Mouse (Mus musculus): ENCODE data around the gene Asb5. TPM values are rescaled to one million over a fixed set of nuclear protein-coding genes. Genes with fewer than 3 reads are reported as not detected.
"Not testable (repeated sequence)": the region's sequence is repeated elsewhere in the genome, so short reads cannot be mapped to it uniquely, and the experiment has no call there.

Asb5 gene
- 1 to 10 TPM; 3.0 to 9.8 TPM for total RNA-seq (2021)
- long read RNA-seq, experiment 1, partial matches to known transcripts = 0 of 5 reads
- long read RNA-seq, experiment 1, other reads (novel, unspliced or antisense) = 2 of 5 reads
- long read RNA-seq, experiment 2 = 0 reads

- DNase-seq = peak; percentile 99
Observed at GRCm38 (mm10) chr8:54529382-54530296, at the start of gene Asb5, which contains the start of gene Spcs3. TSS of gene Asb5 (plus strand) at chr8:54529580. TSS of gene Spcs3 (minus strand) at chr8:54529998.

GRCm38 (mm10) chr8:54486555-54487273 lies 42.7 kb upstream of the Asb5 start:
- DNase-seq = no peak

DNA sequence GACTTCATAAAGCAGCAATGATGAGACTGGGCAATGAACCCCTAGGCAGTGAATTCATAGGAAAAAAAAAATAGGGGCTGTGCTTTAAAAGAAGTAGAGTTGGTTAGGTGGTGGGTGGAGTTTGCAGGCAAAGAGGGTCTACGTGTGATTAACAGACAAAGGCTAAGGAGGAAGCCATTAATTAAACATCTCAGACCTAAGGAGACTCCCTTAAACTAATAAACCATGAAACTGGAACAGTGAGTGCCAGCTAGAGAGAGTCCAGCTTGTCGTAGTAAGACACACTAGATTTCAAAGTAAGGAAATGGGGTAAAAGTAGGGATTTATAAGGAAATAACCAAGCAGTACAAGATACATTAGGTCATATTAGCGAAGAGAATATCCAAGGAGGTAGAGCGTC lies 40.9 kb upstream of the Asb5 start:
- no peak for DNase-seq

DNA sequence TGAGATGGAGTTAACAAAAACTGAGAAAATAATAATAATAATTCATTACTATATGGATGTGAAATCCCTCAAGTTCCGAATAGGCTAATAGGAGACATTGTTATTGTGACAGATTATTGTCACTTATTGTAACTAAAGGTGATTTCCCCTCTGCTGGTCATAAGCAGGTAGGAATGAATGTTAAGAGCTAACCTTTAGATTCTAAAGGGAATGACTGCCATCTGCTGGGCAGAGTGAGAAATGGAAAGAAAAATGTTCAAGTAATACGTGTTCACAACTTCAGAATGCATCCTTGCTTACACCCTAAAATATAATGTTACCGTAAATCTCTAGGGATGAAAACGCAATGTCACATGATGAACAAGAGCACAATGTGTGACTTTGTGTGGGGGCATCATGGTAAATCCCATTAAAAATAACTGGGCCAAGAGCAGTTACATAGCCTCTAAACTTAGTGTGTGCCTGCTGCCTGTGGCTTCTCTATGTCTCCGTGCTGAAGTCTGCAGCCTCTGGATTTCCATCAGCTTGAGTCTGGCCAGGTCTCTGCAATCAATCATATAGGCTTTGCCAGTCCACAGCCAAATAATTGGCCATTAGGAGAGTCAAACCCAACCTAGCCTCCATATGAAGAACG lies 38.2 kb upstream of the Asb5 start:
- DNase-seq = peak; percentile 51

- no peak for DNase-seq
Observed at GRCm38 (mm10) chr8:54491934-54492333, 37.4 kb upstream of the Asb5 start.

DNA sequence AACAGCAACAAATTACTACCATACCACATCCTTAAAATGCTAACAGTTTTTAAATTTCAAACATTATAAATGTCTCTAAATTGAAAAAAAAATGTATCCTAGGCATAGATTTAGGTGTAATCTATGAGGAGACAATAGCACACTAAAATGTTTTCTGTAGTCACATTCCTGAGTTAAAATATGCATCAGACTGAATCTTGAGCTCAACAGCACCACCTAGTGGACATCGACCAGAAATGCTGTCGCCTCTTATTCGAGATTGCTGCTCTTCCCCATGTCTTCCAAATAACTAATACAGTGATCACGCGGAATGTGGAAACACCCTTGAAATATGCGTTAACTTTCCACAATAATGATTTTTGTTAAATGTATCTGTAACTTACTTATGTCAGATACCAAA lies 36.3 kb upstream of the Asb5 start:
- peak; percentile 67 for DNase-seq

DNA sequence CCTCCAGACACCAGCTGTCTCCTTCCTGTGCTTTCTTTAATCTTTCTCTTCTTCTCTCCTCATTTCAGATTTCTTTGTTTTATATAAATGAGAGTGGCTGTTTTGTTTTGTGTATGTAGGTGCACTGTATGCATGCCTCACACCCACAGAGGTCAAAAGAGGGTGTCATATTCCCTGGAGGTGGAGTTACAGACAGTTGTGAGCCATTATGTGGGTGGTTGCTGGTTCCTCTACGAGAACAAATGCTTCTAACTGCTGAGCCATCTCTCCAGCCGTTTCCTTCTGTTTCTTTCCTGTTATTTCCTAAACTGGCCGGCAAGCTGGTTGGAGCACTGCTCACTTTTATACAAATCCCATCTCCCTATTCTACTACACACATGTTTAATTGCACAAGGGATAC lies 35.5 kb upstream of the Asb5 start:
- DNase-seq = no peak

GRCm38 (mm10) chr8:54503104-54503503 lies 26.3 kb upstream of the Asb5 start:
- no peak for DNase-seq

DNA sequence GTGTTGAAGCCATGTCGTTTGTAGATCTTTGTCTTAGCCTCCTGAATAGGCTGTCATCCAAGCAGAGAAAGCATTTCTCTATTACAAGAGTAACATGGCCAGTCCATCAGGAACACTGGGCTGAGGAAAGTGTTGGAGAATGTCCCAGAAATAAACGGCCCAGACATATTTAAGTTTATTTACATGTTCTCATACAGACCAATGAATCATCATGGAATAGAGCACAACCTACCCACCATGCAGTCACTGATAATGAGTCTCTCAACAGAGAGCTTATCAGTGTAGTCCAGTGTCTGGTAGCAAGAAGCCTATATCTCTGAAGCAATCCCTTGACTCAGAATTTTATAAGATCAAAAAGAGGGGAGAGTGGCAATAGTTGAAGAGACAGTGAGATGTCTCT lies 24.3 kb upstream of the Asb5 start:
- no peak for DNase-seq

DNA sequence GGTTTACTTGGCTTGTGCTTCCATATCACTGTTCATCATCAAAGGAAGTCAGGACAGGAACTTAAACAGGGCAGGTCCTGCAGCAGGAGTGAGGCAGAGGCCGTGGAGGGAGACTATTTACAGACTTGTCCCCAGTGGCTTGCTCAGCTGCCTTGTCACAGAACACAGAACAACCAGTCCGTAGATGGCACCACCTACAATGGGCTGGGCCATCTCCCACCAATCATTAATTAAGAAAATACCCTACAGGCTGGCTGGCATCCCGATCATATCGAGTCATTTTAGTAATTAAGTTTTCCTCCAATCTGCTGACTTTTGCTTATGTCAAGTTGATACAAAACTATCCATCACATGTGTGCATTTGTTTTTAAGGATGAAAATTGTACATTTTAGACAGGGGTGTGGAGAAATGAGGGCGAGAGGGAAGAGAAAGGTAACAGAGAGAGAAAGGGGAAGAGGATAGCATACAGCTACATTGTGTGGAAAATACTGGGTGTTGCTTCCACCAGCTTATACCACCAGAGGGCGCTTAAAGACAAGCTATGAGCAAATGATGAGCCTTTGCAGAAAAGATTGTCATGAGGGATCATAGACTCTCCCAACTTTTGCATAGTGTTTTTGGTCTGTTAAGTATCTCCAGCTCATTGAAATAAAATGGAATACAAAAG lies 21.8 kb upstream of the Asb5 start:
- DNase-seq = peak; percentile 82

- DNase-seq = no peak
Observed at GRCm38 (mm10) chr8:54508096-54508456, 21.3 kb upstream of the Asb5 start.

- DNase-seq = no peak
Observed at GRCm38 (mm10) chr8:54508814-54509213, 20.6 kb upstream of the Asb5 start.

DNA sequence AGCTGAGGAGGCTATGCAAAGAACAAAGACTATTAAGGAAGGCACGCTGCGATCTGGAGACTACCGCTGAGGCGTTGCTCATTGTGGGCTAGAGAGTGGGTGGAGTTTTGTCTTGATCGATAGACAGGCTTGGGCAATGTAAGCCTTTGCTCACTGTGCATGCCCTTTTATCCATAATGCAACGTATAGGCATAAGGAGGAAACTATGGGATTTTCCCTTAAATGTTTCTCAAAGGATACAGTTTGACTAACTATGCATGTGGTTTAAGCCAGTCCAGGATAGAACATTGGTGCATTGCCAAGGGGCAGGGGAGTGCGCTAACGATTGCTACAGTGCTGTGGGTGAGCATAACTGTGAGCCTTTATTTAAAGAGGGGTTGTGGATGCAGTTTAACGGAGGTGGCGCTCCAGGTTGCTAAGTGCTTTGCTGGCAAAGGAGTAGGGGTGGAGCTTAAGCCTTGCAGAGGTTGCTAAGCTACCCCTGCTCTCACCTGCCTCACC lies 20.1 kb upstream of the Asb5 start:
- no peak for DNase-seq

DNA sequence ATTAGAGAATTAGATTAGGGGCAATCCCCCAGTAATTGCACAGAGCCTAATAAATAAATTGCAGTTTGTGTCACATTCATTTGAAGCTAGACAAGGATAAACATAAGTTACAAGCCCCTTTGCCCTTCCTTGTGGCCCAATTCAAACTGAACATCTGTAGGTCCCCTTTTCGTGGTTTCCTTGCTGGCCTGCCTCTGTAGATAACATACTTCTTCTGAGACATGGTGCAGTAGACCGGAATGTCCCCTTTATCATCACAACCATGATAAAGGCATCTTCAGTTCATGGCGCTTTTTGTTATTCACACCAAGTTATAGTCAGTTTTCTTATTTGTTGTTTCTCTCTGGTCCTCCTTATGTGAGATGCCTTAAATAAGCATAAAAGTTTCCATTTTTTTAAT lies 17.6 kb upstream of the Asb5 start:
- no peak for DNase-seq

- DNase-seq = not testable (repeated sequence)
Observed at GRCm38 (mm10) chr8:54512200-54512599, 17.2 kb upstream of the Asb5 start.

DNA sequence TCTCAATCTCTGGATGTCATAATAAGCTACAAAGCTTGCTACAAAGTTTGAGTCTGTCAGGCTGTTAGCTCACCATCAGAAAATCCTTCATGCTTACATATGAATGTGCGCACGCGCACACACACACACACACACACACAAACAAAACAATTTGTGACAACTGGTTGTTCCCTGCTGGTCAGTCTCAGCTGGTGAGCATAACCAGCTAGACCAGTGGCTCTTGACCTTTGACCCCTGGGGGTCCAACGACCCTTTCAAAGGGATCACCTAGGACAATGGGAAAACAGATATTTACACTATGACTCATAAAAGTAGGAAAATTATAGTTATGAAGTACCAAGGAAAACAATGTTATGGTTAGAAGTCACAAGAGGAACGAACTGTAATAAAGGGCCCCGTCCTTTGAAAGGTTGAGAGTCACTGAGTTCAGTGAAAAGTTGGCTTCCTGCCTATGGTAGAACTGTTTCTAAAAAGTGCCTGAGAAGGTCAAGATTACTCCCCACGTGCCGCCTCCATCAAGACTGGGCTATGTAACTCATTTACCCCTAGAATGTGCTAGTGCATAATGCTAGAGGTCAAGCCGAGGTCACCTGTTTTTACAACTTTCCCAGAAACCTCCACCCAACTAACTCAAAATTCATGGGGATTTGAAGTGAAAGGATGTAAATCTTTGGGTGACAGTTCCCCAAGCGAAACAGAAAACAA lies 10.5 kb upstream of the Asb5 start:
- DNase-seq = no peak

GRCm38 (mm10) chr8:54520516-54520915 lies 8.9 kb upstream of the Asb5 start:
- DNase-seq = no peak

- no peak for DNase-seq
Observed at GRCm38 (mm10) chr8:54525606-54526005, 3.8 kb upstream of the Asb5 start.

DNA sequence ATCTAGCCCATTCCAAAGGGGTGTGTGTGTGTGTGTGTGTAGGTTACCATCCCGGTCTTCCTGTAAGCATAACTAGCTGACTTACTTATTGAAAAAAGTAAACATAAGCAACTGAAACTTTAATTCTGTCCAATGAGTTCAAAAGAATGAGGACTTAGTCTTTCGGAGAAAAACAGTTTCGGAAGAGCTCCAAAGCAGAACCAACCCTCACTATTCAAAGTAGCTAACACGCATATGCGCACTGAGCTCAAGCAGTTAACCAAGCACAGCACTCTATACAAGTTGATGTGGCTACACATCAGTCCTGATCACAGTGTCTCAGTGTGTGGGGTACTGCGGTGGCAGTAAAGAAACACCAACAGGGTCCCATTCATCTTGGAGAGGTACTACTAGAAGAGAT lies 2.7 kb upstream of the Asb5 start:
- no peak for DNase-seq

- no peak for DNase-seq
Observed at GRCm38 (mm10) chr8:54528571-54528970, 809 bp upstream of the Asb5 start.

DNA sequence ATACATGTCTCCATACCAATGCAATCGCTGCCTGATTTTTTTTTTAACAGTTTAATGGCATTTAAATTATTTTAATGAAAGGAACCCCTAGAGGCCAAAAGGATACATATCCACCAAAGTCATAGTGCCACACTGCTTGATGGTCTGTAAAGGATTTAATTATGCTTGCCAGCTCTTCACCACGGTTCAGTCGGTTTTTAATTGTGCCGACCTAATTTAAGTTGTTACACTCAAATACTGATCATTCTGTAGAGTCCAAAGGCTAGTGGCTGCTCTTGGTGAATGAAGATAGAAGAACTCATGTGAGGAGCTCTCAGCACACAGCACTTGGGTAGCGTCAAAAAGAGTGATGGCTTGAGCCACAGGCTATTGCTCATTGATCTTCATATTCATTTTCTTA lies 5.8 kb downstream of the Asb5 start:
- DNase-seq = no peak
